Mouse (Mus musculus): ENCODE results near the gene Hist1h2bh. TPM values are rescaled to one million over a fixed set of nuclear protein-coding genes. Genes with fewer than 3 reads are reported as not detected.
"Not testable (repeated sequence)": the region's sequence is repeated elsewhere in the genome, so short reads cannot be mapped to it uniquely, and the experiment has no call there.

Hist1h2bh gene
- polyA plus RNA-seq, 1 experiment from 2014 or later: 0.37 TPM

GRCm38 (mm10) chr13:23571504-23572217 lies 28.5 kb upstream of the Hist1h2bh start:
- Histone ChIP-seq H3K4me3 (peak overlapping the region; percentile 45), H3K27ac (peak overlapping the region; percentile 96), H3K4me2 (replicated peaks) (peak overlapping the region; percentile 81), H3K4me1 (peaks cover 26% of the 10 kb centered on the region), H3K9ac (peak overlapping the region; percentile 71)
- H3K27me3 ChIP-seq; H3K9me3 ChIP-seq (replicated peaks); ATAC-seq (ENCODE audit: low FRiP score); H3K36me3 ChIP-seq: not testable (repeated sequence)
- under 1% methylated on average over 17 of the region's 34 CpGs for WGBS

- Histone ChIP-seq H3K9ac (peak within 1 kb of the TSS; percentile 71), H3K27me3 (no peaks in the 10 kb centered on the region), H3K4me3 (peak within 1 kb of the TSS; percentile 45), H3K4me2 (replicated peaks) (peak within 1 kb of the TSS; percentile 81), H3K9me3 (replicated peaks) (no peaks in the 10 kb centered on the region), H3K27ac (peak within 1 kb of the TSS; percentile 96), H3K4me1 (peaks cover 21% of the 10 kb centered on the region), H3K36me3 (no peaks in the 10 kb centered on the region)
- WGBS: 0% methylated on average over 18 of the region's 18 CpGs
- ATAC-seq (ENCODE audit: low FRiP score): peak; percentile 93
Measured at GRCm38 (mm10) chr13:23571022-23571503, 27.9 kb upstream of the Hist1h2bh start, which contains the start of the genes Hist1h2ae and Hist1h2bg. Gene Hist1h2ae (minus strand): TSS chr13:23571220. Gene Hist1h2bg (plus strand): TSS chr13:23571396.

GRCm38 (mm10) chr13:23570261-23571021 lies 27.2 kb upstream of the Hist1h2bh start:
- peak overlapping the region; percentile 45 for H3K4me3 ChIP-seq
- H3K9me3 ChIP-seq (replicated peaks); H3K27me3 ChIP-seq; H3K36me3 ChIP-seq: not testable (repeated sequence)
- peak; percentile 7; the same call in 1 of the 2 replicates for ATAC-seq (ENCODE audit: low FRiP score)
- H3K4me1 ChIP-seq: peaks cover 19% of the 10 kb centered on the region
- H3K9ac ChIP-seq: peak overlapping the region; percentile 47
- peak overlapping the region; percentile 96 for H3K27ac ChIP-seq
- 2% methylated on average over 22 of the region's 41 CpGs for WGBS
- peak overlapping the region; percentile 81 for H3K4me2 ChIP-seq (replicated peaks)

GRCm38 (mm10) chr13:23564482-23564881 lies 21.3 kb upstream of the Hist1h2bh start:
- H3K9ac ChIP-seq: no peak overlapping the region
- 99% methylated on average over 2 of the region's 2 CpGs for WGBS
- no peaks in the 10 kb centered on the region for H3K9me3 ChIP-seq (replicated peaks)
- ATAC-seq (ENCODE audit: low FRiP score): no peak
- H3K4me1 ChIP-seq: no peaks in the 10 kb centered on the region
- no peak overlapping the region for H3K4me3 ChIP-seq
- no peak overlapping the region for H3K4me2 ChIP-seq (replicated peaks)
- H3K27ac ChIP-seq: no peak overlapping the region
- H3K36me3 ChIP-seq: no peaks in the 10 kb centered on the region
- no peaks in the 10 kb centered on the region for H3K27me3 ChIP-seq

GRCm38 (mm10) chr13:23562699-23563462 lies 19.7 kb upstream of the Hist1h2bh start:
- Histone ChIP-seq H3K27ac (peak overlapping the region; percentile 98), H3K4me2 (replicated peaks) (peak overlapping the region; percentile 85), H3K4me3 (peak overlapping the region; percentile 42), H3K4me1 (no peaks in the 10 kb centered on the region), H3K36me3 (no peaks in the 10 kb centered on the region), H3K27me3 (no peaks in the 10 kb centered on the region), H3K9me3 (replicated peaks) (no peaks in the 10 kb centered on the region), H3K9ac (peak overlapping the region; percentile 53)
- WGBS: 4% methylated on average over 18 of the region's 18 CpGs
- ATAC-seq (ENCODE audit: low FRiP score): peak; percentile 46

GRCm38 (mm10) chr13:23561883-23562659 lies 18.9 kb upstream of the Hist1h2bh start, which contains the start of gene Hist1h3e:
Gene Hist1h3e (minus strand): TSS chr13:23562369.
- WGBS: 0% methylated on average over 50 of the region's 67 CpGs
- not testable (repeated sequence) for H3K4me1 ChIP-seq; H3K36me3 ChIP-seq; H3K9me3 ChIP-seq (replicated peaks); H3K27me3 ChIP-seq
- Histone ChIP-seq H3K9ac (peak within 1 kb of the TSS; percentile 53), H3K27ac (peak within 1 kb of the TSS; percentile 98), H3K4me2 (replicated peaks) (peak within 1 kb of the TSS; percentile 85), H3K4me3 (peak within 1 kb of the TSS; percentile 42)
- peak; percentile 98 for ATAC-seq (ENCODE audit: low FRiP score)

GRCm38 (mm10) chr13:23561531-23561882 lies 18.3 kb upstream of the Hist1h2bh start:
- H3K9ac ChIP-seq: 0 out of 2 replicates have a peak overlapping the region, but pooled peaks have one; percentile 53
- peak overlapping the region; percentile 98 for H3K27ac ChIP-seq
- WGBS: 0% methylated on average over 2 of the region's 5 CpGs
- peak overlapping the region; percentile 85 for H3K4me2 ChIP-seq (replicated peaks)
- not testable (repeated sequence) for H3K27me3 ChIP-seq; ATAC-seq (ENCODE audit: low FRiP score); H3K4me1 ChIP-seq; H3K36me3 ChIP-seq; H3K9me3 ChIP-seq (replicated peaks)
- H3K4me3 ChIP-seq: peak overlapping the region; percentile 42

- H3K9ac ChIP-seq; H3K4me1 ChIP-seq; H3K4me2 ChIP-seq (replicated peaks); H3K9me3 ChIP-seq (replicated peaks); H3K27ac ChIP-seq; ATAC-seq (ENCODE audit: low FRiP score); H3K4me3 ChIP-seq; H3K27me3 ChIP-seq; H3K36me3 ChIP-seq: not testable (repeated sequence)
- WGBS: 17% methylated on average over 2 of the region's 2 CpGs
Measured at GRCm38 (mm10) chr13:23560699-23561098, 17.5 kb upstream of the Hist1h2bh start.

GRCm38 (mm10) chr13:23556906-23557305 lies 13.7 kb upstream of the Hist1h2bh start:
- Histone ChIP-seq H3K9me3 (replicated peaks) (no peaks in the 10 kb centered on the region), H3K27me3 (no peaks in the 10 kb centered on the region), H3K36me3 (no peaks in the 10 kb centered on the region), H3K4me2 (replicated peaks) (peak overlapping the region; percentile 98), H3K4me3 (no peak overlapping the region), H3K27ac (0 out of 2 replicates have a peak overlapping the region, but pooled peaks have one; percentile 35), H3K4me1 (peaks cover 11% of the 10 kb centered on the region), H3K9ac (no peak overlapping the region)
- no peak for ATAC-seq (ENCODE audit: low FRiP score)
- 75% methylated on average over 3 of the region's 3 CpGs for WGBS

- no peaks in the 10 kb centered on the region for H3K36me3 ChIP-seq
- peaks cover 13% of the 10 kb centered on the region for H3K4me1 ChIP-seq
- peak; percentile 81 for ATAC-seq (ENCODE audit: low FRiP score)
- peak overlapping the region; percentile 98 for H3K4me2 ChIP-seq (replicated peaks)
- no peaks in the 10 kb centered on the region for H3K27me3 ChIP-seq
- under 1% methylated on average over 18 of the region's 18 CpGs for WGBS
- peak overlapping the region; percentile 46 for H3K4me3 ChIP-seq
- H3K9me3 ChIP-seq (replicated peaks): no peaks in the 10 kb centered on the region
- peak overlapping the region; percentile 72 for H3K9ac ChIP-seq
- H3K27ac ChIP-seq: peak overlapping the region; percentile 89
Measured at GRCm38 (mm10) chr13:23555839-23556416, 12.7 kb upstream of the Hist1h2bh start.
